Mouse (Mus musculus): ENCODE results near the gene Map9.
"Not testable (repeated sequence)": the region's sequence is repeated elsewhere in the genome, so short reads cannot be mapped to it uniquely, and the experiment has no call there.

The Map9 gene

DNA sequence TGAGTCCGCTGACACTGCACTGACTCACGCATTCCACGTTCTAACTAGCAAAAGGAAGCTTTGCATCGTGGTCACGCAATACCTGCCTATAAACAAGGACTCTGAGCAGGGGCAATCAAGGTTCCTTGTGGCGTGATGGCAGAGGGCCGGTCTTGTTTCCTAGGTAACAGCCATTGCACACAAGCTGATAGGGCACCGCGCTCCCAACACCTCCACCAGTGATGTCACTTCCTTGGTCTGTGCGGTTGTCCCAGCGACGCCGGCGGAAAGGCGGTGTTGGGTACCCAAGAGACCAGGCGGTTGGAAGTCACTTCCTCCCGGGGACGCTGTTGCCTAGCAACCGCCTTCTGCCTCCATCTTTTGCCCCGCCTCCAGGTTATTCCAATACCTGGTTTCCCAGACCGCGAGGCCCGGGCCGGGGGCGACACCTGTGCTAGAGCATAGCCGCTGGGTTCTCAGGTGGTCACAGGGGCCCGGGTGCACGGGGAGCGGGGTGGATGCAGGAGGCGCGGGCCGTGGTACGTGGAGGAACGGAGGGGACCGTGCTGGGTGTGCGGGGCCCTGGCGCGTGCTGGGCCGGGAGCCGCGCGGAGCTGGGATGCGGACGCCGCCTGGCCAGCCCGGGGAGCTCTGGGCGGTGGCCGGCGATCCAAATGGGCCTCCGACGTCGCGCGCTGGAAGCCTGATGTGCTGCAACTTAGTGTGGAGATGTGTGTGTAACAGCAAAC is at the start of gene Map9:
TSS of gene Map9 (plus strand) at position 248 of the 728 bp plus-strand sequence.
- peak; percentile 100 for DNase-seq

DNA sequence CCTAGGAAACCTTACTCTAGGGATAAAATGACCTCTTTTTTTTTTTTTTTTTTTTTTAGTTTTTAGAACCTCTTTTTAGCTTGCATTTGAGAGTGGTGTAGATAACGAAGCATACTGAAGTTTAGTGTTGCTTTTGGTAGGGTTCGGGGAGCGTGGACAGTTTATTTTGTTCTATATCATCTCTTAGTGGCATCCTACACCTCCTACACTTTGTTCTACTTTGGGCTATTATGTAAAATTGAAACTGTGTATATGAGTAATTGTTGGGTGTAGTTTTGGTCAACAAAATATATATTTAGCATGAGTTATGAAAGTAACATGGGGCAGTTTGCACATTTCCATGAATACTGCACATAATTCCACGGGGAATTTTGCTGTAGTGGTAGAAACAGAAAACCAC is 42.1 kb upstream of the Map9 start:
- DNase-seq = no peak

DNA sequence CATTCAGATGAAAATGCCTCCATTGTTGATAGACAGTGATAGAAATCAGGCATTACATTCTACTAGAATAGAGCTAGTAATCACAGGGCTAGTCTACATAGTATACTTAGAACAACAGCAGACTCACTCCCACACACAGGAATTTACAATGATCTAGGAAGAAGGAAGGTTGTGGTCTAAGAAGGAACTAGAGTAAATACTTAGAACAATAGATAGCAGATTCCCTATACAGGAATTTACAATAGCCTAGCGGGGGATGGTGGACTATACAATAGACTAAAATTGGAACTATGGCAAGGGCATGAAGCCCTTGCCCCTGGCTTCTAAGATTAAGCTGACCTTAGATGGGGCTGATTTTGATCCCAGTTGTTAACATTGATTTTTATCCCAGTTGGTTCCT is 31.1 kb upstream of the Map9 start:
- DNase-seq = not testable (repeated sequence)

DNA sequence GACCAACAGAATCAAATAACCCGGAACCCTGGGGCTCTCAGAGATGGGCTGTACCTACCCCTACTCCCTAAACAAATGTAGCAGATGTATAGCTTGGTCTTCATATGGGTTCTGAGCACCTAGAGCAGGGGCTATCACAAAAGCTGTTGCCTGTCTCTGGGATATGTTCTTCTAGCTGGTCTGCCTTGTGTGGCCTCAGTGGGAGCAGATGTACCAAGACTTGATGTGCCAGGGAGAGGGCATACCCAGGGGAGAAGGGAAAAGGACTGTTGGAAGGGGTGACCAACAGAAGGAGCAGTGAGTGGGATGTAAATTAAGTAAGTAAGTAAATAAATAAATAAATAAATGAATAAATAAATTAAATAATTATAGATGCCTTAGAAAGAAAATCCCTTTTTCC is 25.8 kb upstream of the Map9 start:
- no peak for DNase-seq

DNA sequence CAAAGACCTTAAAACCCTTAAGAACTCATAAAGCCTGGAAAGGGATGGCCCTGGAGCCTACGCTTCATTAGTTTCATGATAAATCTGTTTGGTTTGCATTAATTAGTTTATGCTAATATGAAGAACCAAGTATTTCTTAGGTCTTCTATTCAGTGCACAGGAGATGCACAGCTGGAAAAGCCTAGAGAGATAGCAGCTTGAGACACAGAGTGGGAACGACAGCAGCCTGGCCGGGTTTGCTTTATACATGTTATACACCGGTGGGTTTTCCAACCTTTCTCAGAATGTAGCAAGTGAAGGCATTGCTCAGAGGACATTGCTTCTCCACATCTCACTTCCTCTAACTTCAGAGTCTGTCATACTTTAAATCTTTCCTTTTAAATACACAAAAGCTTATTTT is 25.3 kb upstream of the Map9 start:
- DNase-seq = no peak

DNA sequence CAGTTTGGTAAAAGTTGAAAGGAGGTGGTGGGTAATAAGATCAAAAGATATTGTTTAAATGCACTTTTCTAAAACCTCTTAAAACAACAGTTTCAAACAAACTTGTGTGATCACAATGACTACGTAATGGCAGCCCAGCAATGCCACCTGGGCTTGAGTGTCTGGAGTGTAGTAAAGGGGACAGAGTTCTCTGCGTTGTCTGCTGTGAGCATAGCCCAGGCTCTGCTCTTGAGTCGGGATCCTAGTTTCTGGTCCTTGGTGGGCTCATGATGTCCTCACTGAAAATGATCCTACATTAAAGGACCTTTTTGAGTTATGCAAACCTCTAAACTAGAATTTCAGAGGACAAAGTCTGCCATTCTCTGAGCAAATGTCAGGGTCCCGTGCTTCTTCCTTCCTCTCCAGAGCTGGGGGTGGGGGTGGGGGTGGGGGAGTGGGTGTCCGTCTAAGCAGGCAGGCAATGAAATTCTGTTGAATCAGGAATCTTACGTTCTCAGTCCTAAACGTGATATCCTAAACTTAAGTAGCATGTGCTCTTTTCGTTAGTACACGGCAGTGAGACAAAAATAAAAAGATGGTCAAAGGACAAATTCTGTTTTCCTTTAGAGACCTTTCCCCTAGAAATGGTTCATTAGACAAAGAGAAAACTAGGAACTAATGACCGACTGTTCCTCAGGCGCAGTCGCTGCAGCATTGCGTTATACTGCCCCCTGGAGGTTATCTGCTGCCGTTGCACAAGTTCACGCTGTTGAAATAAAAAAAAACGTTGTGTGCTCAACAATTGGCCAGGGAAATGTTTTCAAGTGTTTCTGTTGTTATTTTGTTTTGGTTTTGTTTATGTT is 24.5 kb upstream of the Map9 start:
- no peak for DNase-seq

DNA sequence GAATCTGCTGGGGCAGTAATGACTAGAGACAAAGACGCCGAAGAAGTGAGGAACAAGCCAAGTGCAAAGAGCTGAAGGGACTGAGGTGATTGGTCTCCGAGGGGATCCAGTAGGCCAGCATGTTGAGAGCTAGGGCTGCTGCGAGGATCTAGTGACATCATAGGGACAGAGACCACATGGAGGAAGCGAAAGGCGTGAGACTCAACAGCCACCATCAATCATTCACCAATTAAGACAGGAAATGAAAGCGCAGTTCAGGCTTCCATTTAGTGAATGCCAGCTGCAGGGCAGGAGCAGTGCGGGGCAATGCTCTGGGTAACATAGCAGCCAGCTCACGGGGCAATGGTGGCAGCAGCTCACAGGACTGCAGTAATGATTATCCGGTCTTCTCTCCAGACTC is 17.7 kb upstream of the Map9 start:
- no peak for DNase-seq

DNA sequence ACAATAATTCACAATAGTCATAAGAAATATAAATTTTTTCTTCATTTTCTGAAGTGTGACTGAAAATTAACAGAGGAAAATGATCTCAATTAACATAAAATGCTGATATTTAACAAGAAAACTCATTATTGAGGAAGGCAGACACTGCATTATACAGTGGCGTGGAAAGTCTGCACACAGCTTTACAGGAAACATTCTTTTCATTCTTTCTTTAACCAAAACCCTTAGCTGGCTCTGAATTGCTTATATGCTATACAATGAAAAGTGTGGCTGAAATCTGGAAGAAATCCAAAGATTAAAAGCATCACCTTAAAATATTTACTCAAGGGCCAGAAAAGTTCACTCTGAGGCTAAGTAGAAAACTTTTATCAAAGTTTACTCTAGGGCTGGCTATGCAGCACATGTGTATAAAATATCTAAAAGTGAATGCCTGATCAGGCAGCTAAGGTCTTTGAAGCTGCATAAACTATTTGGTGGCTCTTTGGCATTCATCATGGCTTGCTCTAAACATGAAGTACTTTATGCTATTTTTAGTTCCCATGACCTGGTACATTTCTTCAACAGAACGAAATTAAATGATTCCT is 9.5 kb upstream of the Map9 start:
- DNase-seq = no peak

DNA sequence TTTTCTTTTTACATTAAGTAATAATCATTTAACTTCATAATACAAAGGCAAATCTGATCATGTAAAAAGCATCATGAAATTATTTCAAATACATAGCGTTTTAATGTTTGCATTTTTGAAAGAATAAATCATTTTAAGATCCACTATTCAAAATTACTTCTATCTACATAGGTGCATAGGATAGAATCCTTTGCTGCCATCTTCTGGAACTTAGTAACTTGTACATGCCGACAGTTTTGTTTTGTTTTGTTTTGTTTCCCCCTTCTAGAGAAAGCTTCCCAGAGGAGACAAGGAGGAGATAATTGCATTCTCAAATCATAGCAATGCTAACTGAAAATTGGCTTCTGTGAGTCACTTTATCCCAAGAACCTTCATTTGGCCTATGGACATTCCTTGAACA is 7.5 kb upstream of the Map9 start:
- no peak for DNase-seq

DNA sequence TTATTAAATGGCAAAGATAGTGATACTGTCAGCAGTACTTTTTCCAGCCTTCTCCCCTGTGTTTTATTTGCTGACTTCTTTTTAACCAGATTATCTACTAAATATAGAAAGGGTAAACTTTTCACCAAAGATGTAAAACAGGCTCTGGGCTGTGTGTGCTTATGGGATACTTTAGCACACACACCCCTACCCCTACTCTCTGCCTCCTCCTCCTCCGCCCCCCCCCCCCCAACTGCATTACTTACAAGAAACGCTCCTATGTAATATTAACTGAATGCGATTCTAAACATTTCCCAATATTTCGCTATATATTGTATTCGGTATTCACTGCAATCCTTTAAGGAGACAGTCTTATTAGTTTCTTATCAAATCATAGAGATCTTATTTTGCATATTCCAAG is 504 bp upstream of the Map9 start:
- no peak for DNase-seq

DNA sequence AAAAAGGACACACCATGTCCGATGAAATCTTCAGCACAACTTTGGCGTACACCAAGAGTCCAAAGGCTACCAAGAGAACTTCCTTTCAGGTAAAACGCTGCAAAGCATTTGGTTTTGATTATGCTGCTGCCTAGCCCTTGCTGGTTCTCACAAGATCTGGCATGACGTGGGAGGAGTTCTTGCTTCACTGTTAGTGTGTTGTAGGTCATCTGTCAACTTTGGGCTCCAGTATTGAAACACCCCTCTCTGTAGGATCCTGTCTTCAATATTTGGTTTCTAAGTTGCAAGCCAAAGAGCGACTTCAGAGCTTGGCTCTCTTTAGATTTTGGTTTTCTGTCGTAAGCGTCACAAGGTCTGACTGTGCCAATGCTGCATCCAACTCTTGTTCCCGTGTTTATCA is 1.2 kb downstream of the Map9 start:
- DNase-seq = no peak

DNA sequence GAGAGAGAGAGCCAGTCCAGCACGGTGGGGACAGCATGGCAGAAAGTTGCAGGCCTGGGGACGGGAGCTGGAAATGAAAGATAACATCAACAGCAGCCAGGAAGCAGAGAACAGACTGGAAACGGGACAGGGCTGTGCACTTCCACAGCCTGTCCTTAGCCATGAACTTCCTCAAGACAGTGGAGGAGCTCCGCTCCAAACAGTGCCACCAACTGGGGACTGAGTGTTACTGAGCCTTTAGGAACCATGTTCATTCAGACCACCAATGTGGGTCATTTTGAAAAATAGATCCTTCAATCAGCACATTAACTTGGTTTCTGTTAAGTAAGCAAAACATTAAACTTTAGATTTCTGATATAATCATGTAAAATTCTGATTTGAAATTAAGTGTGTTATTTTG is 4.6 kb downstream of the Map9 start:
- no peak for DNase-seq

DNA sequence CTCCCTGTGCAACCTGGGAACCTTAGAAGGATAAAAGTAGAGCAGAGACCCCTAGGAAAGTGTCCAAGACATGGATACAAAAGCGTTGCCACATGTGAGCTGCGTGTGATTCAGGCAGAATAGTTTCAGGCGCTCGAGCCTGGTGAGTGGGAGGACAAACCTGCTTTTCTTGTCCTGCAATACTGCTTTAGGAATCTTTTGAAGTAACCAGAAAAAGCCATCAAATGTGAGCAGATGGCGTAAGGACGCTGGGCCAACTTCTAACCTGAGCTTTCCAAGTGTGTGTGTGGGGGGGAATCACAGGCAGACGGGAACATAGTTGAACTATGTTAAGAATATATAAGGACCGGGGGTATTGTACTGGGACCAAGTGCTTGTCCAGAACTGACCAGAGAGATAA is 6.7 kb downstream of the Map9 start:
- peak; percentile 60 for DNase-seq

DNA sequence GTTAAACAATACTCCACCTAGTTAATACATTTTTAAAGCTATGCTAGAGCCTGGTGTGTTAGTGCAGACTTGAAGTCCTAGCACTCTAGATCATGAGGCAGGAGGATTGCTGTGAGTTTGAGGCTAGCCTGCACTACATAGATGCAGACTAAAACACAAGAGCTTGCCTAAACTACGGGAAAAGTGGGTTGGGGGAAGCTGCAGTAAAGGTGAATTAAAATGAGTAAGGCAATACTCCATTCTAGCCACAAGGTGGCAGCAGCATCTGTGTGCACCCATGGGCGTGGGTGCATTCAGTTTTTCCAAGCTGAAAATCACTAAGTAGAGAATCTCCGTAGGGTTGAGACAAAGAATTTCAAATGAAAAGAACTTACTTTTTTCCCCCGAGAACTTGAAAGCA is 7.1 kb downstream of the Map9 start:
- DNase-seq = no peak

DNA sequence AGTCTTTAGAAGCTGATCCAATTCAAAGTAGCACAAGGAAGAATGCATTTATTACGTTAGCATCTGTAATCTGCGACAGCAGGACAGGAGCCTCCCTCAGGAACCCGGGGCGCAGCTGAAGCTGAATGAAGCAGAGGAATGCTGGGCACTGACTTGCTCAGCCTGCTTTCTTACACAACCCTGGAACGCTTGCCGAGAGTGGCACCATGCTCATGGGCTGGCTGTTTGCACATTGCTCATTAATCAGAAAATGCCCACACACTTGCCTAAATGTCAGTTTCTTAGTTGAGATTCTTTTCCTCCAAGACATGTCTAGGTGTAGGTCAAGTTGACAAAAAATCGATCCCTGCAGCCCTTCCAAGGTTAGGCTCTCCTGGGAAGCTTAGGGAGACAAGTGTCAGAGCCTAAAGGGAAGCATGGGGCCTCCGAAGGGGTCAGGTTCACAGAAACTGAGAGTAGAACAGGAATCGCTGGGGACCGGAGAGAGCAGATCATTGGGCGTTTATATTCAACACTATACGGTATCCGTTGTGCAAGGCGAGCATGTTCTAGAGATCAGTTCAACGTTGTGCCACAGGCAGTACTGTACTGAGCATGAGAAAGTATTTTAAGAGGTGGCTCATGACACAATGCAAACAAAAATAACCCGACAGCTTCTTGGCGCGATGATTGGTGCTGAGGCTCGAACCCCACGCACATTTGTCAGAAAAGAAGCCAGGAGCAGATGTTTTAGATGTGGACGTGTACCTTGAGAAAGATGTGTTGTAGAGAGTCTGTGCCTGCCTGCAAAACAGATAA is 11.4 kb downstream of the Map9 start:
- peak; percentile 30 for DNase-seq

DNA sequence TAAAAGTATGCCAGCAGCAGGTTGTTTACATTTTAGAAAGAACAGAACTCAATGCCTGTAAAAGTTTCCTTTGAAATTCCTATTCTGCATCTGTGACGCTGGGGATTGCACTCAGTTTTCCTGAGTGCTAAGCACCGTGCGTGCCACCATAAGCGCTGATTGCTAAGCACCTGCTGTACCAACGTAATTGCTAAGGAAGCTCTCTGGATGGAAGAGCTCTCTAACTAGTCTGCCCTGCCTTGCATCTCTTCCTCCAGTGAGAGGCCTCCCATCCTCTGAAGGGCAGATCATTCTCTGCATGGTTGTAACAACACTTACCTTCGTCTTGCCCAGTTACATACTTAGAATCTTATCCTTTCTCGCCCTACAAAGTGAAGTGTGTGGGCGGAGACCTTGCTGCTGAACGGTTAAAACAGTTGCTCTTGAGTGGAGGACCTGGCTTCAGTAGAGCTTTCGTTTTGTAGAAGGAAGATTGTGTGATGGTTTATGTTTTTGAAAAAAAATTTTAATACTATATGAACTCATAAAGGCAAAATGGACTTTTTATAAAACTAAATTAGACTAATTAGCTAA is 12.7 kb downstream of the Map9 start:
- no peak for DNase-seq

DNA sequence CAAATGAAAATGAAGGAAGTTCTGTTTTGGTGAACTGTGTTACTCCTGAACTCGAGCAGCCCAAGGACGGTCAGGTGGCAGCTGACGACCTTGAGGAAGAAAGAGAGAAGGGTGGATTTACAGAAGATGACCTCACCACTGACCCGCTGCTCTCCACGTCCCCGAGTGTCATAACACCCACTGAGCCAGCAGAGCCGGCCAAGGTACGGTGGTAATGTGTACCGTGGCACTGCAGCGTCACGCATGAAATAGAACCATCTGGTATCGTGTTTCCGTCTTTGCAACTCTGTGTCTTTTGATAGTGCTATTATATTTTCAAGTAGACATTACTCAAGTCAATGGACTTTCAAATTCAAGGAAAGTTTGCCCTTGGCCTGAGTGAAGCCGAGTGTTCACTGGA is 19.1 kb downstream of the Map9 start:
- DNase-seq = no peak

DNA sequence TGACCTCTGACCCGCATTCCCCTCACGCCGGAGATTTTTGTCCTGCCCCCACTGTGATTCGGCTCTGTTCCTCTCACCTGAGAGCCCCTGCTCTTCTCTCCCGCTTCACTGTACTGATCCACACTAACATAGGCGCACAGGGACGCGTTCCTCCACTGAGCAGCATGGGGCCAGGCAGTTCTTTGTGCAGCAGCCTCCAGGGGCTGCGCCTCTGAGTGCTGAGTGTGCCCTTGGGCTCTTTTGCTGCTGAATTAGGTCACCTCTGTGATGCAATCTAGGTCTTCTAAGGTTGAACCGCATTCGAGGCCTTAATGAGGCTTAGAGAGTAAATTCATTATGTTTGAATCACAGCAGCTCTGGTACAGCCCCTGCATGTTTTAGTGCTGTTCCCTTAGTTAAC is 24.5 kb downstream of the Map9 start:
- no peak for DNase-seq

DNA sequence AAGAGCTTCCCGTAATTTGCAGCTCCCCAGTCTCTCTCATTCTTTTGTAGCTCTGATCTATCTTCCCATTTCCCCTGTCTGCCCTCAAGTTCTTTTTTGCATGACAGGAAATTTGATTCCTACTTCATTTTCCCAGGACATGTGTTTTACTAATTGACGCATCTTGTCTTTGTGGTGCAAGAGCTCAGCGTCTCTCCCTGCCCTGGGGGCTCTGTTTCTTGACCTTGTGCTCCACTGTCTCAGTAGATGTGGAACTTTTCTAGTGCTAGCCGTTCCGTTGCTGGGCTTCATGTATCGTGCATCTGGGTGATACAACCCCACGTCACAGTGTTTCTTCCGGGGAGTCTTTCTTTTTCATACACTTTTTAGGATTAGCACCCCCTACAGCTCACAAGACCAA is 27.2 kb downstream of the Map9 start:
- DNase-seq = no peak

DNA sequence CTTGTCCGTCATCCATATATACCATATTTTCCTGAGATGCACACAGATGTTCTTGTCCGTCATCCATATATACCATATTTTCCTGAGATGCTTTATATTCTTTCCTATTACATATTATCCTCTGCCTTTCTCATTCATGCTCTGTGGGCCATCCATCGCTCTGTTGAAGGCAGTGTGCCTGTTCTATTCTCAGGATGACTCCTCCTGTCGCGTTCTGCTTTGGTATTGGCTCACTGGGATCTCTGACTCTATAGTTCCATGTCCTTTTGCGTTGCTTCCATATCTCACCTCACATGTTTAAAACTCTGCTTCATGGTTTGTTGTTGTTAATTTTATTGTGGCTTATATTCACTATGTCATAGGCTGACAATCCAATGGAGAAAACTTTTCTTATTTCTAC is 48.0 kb downstream of the Map9 start:
- DNase-seq = no peak

DNA sequence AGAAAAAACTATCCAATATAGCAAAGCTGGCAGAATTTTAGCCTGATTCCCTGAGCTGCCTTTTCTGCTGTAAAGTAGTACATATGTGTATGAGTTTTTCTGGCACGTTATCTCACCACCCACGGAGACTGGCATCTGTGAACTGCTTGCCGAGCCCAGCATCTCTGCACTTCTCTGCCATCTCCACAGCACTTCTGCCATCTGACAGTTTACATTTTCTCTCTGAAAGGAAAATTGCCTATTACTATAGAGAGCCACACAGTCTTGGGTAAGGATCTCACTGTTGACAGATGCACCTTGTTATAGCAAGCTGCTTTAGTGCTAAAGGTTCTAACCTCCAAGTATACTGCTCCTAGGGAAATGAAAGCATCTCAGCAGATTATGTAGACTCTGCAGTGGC is 48.5 kb downstream of the Map9 start:
- peak; percentile 87 for DNase-seq

DNA sequence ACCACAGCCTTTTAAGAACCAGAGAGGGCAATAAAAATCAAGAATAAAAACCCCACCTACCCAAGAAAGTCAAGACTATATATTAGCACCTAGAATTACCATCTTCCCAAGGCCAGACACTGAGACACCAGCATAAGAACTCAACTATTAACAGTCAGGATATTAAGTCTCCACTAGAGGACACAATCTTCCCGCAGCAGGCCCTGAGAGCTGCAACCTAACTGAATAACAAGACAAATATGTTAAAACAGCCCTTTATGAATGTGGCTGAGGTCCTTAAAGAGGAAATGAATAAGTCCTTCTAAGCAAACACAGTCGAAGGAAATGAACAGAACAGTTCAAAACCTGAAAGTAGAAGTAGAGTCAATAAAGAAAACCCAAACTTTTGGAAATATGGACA is 49.6 kb downstream of the Map9 start:
- DNase-seq = peak; percentile 65

DNA sequence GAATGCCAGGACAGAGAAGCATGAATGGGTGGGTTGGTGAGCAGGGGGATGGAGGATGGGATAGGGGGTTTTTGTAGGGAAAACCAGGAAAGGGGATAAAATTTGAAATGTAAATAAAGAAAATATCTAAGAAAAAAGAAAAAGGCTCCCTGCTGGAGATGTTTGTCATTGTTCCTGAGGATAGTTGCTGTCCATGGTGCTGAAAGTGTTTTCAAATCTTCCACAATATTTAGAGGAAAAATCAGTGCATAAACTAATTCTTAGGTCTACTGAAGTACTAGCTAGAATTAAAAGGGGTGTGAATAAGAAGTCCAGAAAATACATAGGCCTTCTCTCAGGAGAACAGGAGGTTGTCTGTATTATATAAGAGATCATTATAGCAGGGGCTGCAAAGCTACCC is 54.6 kb downstream of the Map9 start:
- DNase-seq = no peak

Measured in layer of hippocampus, adult 9-11 months (tissue).